Mouse (Mus musculus) megakaryocyte, embryonic 14.5 days (primary cell): ENCODE data around the gene Flrt2. TPM values are rescaled to one million over a fixed set of nuclear protein-coding genes. Genes with fewer than 3 reads are reported as not detected.
A peak's percentile ranks its signal among the peaks of the same experiment; 100 is the strongest.
"Not testable (repeated sequence)": the region's sequence is repeated elsewhere in the genome, so short reads cannot be mapped to it uniquely, and the experiment has no call there.

Experiments
- H3K27me3 ChIP-seq: replicated peaks from 2 replicates; pipeline ENCODE3; 2012; ENCODE audit warnings: inconsistent platforms
- H3K36me3 ChIP-seq: replicated peaks from 2 replicates; pipeline ENCODE3; 2012; ENCODE audit warnings: low read length, inconsistent platforms, mixed read lengths
- H3K4me1 ChIP-seq: 2 replicates; pipeline ENCODE4 v1.6.1; 2012; ENCODE audit warnings: inconsistent platforms
- H3K4me3 ChIP-seq: replicated peaks from 2 replicates; pipeline ENCODE3; 2012; ENCODE audit warnings: moderate library complexity, mild to moderate bottlenecking, inconsistent platforms
- H3K9me3 ChIP-seq: 2 replicates; pipeline ENCODE4 v1.6.1; 2012; ENCODE audit warnings: inconsistent platforms
- FLI1 ChIP-seq: IDR thresholded peaks from 2 replicates; pipeline ENCODE4 v1.6.1; 2012; ENCODE audit warnings: low read length, inconsistent platforms, mixed read lengths
- GATA1 ChIP-seq: IDR thresholded peaks from 3 replicates; pipeline ENCODE4 v1.6.1; 2012; ENCODE audit warnings: mixed read lengths, low read length, inconsistent platforms, borderline replicate concordance
- polyA plus RNA-seq: library from polyadenylated mRNA; stranded (reverse); fragments of >175 nt; gene quantifications from 2 replicates; pipeline ENCODE4 v1.2.3, GENCODE M21; 2012; ENCODE audit warnings: low replicate concordance; ENCODE audit not compliant: insufficient read depth

The Flrt2 gene
- 0.26 TPM in 1 of 2 replicates, not detected in the other for polyA plus RNA-seq

GRCm38 (mm10) chr12:95691961-95692767 is at the start of gene Flrt2:
TSS of gene Flrt2 (plus strand) at chr12:95692226.
- peak within 1 kb of the TSS; percentile 81 for H3K4me3 ChIP-seq
- TF ChIP-seq GATA1 (no peak), FLI1 (no peak)
- H3K9me3 ChIP-seq: no peaks in the 10 kb centered on the region
- peaks cover 37% of the 10 kb centered on the region for H3K4me1 ChIP-seq
- H3K36me3 ChIP-seq: no peaks in the 10 kb centered on the region
- H3K27me3 ChIP-seq: peaks cover 66% of the 10 kb centered on the region

GRCm38 (mm10) chr12:95642226-95642625 is 49.8 kb upstream of the Flrt2 start:
- no peak for TF ChIP-seq GATA1
- TF ChIP-seq FLI1: no peak
- H3K9me3 ChIP-seq: no peaks in the 10 kb centered on the region
- no peaks in the 10 kb centered on the region for H3K27me3 ChIP-seq
- no peak overlapping the region for H3K4me3 ChIP-seq
- H3K36me3 ChIP-seq: no peaks in the 10 kb centered on the region
- no peaks in the 10 kb centered on the region for H3K4me1 ChIP-seq

- not testable (repeated sequence) for H3K36me3 ChIP-seq, H3K4me3 ChIP-seq, H3K27me3 ChIP-seq, H3K4me1 ChIP-seq, H3K9me3 ChIP-seq
These were observed 44.8 kb upstream of the Flrt2 start for GRCm38 (mm10) chr12:95647179-95647578.

DNA sequence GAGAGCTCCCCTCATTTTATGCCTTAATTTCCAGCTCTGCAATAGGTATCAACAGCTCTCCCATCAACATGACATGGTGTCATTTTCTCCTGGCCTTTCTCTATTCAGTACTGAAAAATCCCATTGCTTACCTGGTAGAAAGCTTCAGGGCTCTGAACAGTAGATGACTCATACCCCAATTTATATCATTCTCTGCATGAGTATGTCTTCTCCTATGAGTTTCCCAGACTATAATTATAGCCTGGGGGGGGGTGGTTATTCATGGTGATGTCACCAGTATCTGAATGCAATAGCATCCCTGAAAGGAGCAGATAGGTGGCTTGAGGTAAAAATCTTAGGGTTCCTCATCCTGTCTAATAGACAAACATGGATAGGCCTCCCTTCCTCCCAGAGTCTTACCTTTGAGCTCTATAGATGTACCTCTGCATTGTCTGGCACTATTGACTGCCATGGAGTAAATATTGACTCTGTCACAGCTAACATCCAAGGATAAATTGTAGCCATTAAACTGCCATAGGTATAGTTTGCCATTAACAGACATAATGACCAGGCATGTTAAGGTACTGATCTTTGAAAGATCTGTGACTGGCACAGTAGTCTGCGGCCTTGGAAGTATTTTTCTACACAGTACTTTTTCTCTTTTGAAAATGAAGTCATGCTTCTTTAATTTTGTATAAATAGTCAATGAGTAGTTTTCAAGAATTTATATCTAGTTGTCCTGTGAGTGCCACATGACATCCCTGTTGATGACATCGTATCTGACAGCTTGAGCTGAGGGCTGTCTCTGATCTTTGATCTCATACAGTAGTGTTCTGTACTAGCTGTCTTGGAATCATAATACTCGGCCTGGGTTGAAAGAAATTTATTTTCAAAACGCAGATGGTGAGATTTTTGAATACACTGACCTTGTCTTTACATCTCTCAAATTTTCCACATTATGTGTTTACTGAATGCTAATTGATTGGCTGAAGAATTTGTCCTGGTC is 39.6 kb upstream of the Flrt2 start:
- Histone ChIP-seq H3K27me3 (no peaks in the 10 kb centered on the region), H3K4me3 (no peak overlapping the region), H3K9me3 (no peaks in the 10 kb centered on the region), H3K4me1 (no peaks in the 10 kb centered on the region), H3K36me3 (no peaks in the 10 kb centered on the region)
- TF ChIP-seq FLI1 (no peak), GATA1 (no peak)

DNA sequence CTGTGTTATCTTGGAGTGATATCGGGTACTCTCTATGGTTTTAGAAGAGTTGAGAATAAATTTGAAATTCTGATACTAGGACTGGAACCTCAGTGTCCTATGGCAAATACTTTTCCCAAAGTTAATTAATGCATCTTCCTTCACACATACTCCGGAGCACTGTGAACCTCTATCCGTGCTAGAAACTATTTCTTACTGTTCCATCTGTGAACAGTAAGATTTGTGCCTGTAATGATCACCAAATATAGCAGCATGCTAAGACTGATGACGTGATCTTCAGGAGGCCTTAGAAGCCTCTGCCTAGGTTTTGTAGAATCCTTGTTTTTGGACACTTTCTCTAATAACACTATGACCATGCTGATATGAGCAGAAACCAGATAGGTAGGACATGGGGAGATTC is 35.4 kb upstream of the Flrt2 start:
- no peaks in the 10 kb centered on the region for H3K27me3 ChIP-seq
- TF ChIP-seq FLI1: no peak
- no peak for TF ChIP-seq GATA1
- H3K4me1 ChIP-seq: no peaks in the 10 kb centered on the region
- H3K9me3 ChIP-seq: no peaks in the 10 kb centered on the region
- H3K4me3 ChIP-seq: no peak overlapping the region
- no peaks in the 10 kb centered on the region for H3K36me3 ChIP-seq

DNA sequence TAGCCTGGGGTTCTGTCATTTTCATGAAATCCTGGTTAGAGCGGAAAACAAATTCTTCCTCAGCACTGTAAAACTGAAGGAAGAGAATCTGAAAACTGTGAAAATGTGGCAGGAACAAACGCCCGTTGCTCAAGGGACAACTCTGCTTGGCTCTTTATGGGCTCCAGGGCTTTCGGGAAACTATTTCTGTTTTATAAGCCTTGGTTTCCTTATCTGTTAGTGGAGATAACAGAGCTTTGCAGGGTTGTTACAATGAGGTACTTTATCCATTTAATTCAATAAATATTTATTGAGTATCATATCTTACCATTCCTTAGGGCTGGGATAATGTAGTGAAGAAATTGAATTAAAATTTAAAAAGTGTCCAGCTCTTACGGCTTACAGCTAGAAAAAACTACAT is 24.7 kb upstream of the Flrt2 start:
- no peaks in the 10 kb centered on the region for H3K36me3 ChIP-seq

GRCm38 (mm10) chr12:95675711-95676110 is 16.3 kb upstream of the Flrt2 start:
- Histone ChIP-seq H3K27me3 (no peaks in the 10 kb centered on the region), H3K36me3 (no peaks in the 10 kb centered on the region), H3K4me3 (no peak overlapping the region), H3K4me1 (no peaks in the 10 kb centered on the region), H3K9me3 (no peaks in the 10 kb centered on the region)
- no peak for TF ChIP-seq FLI1
- TF ChIP-seq GATA1: no peak

More for the DNA sequence above, 24.7 kb upstream of the Flrt2 start:
- TF ChIP-seq FLI1 (no peak), GATA1 (no peak)
- no peaks in the 10 kb centered on the region for H3K27me3 ChIP-seq
- no peak overlapping the region for H3K4me3 ChIP-seq
- no peaks in the 10 kb centered on the region for H3K9me3 ChIP-seq
- no peaks in the 10 kb centered on the region for H3K4me1 ChIP-seq

GRCm38 (mm10) chr12:95690819-95691218 is 1.2 kb upstream of the Flrt2 start:
- H3K4me1 ChIP-seq: peaks cover 36% of the 10 kb centered on the region
- H3K36me3 ChIP-seq: no peaks in the 10 kb centered on the region
- peaks cover 53% of the 10 kb centered on the region for H3K27me3 ChIP-seq
- H3K4me3 ChIP-seq: no peak overlapping the region
- H3K9me3 ChIP-seq: no peaks in the 10 kb centered on the region
- TF ChIP-seq GATA1 (no peak), FLI1 (no peak)

GRCm38 (mm10) chr12:95692948-95693650 is 1.1 kb downstream of the Flrt2 start:
- Histone ChIP-seq H3K36me3 (no peaks in the 10 kb centered on the region), H3K9me3 (no peaks in the 10 kb centered on the region), H3K4me1 (peaks cover 37% of the 10 kb centered on the region), H3K27me3 (peaks cover 74% of the 10 kb centered on the region), H3K4me3 (no peak overlapping the region)
- TF ChIP-seq FLI1: no peak
